Mouse (Mus musculus) lung, embryonic 14.5 days (tissue): ENCODE results near the gene Ndufa13. TPM values are rescaled to one million over a fixed set of nuclear protein-coding genes. Genes with fewer than 3 reads are reported as not detected.

ENCODE experiments used
- ATAC-seq: fragments of 200-750 bp; cut with Nextera tagmentation; 2 replicates; pipeline ENCODE4 v1.8.0; 2017; ENCODE audit warnings: mild to moderate bottlenecking, moderate TSS enrichment, moderate library complexity; ENCODE audit not compliant: insufficient read depth
- DNase-seq: peaks from one replicate; pipeline ENCODE4 v3.0.0-alpha.2; 2015
- H3K27ac ChIP-seq: fragments of 300-500 bp; sonication (generic); 2 replicates; pipeline ENCODE4 v1.5.1; 2014; ENCODE audit warnings: low read depth, mild to moderate bottlenecking, moderate library complexity
- H3K27me3 ChIP-seq: fragments of 300-500 bp; sonication (generic); 2 replicates; pipeline ENCODE4 v1.6.1; 2014; ENCODE audit warnings: low read length, control low read depth; ENCODE audit not compliant: insufficient read depth
- H3K36me3 ChIP-seq: fragments of 300-500 bp; sonication (generic); 2 replicates; pipeline ENCODE4 v1.6.1; 2014; ENCODE audit warnings: control low read depth; ENCODE audit not compliant: insufficient read depth
- H3K4me1 ChIP-seq: fragments of 300-500 bp; sonication (generic); 2 replicates; pipeline ENCODE4 v1.6.1; 2014; ENCODE audit warnings: antibody characterized with exemption, control low read depth; ENCODE audit not compliant: insufficient read depth
- H3K4me2 ChIP-seq: fragments of 300-500 bp; sonication (generic); 2 replicates; pipeline ENCODE4 v1.6.1; 2014; ENCODE audit warnings: mild to moderate bottlenecking
- H3K4me3 ChIP-seq: fragments of 300-500 bp; sonication (generic); 2 replicates; pipeline ENCODE4 v1.5.1; 2014; ENCODE audit warnings: low read depth, low read length
- H3K9ac ChIP-seq: fragments of 300-500 bp; sonication (generic); 2 replicates; pipeline ENCODE4 v1.6.1; 2014
- H3K9me3 ChIP-seq: fragments of 300-500 bp; sonication (generic); 2 replicates; pipeline ENCODE4 v1.6.1; 2016; ENCODE audit warnings: low read depth, low read length, control low read depth
- CTCF ChIP-seq: IDR thresholded peaks from 2 replicates; pipeline ENCODE4 v1.5.1; 2016; ENCODE audit warnings: antibody characterized with exemption, low read depth
- WGBS: fragments of 180-500 bp; shearing (Covaris S2); extraction: QIAGEN DNeasy Blood & Tissue Kit; methylation state at CpG from one replicate; pipeline ENCODE4 v1.1.7; 2014; 5-methylcytosine and 5-hydroxymethylcytosine counted together
- polyA plus RNA-seq: library from polyadenylated mRNA; unstranded; fragments of >200 nt; fragmentation: Nextera tagmentation; extraction: Ambion mirVana; gene quantifications from 2 replicates; pipeline ENCODE4 v1.2.1, GENCODE M21; 2014

The Ndufa13 gene
- polyA plus RNA-seq, 1 experiment from 2014 or later = 163 TPM

DNA sequence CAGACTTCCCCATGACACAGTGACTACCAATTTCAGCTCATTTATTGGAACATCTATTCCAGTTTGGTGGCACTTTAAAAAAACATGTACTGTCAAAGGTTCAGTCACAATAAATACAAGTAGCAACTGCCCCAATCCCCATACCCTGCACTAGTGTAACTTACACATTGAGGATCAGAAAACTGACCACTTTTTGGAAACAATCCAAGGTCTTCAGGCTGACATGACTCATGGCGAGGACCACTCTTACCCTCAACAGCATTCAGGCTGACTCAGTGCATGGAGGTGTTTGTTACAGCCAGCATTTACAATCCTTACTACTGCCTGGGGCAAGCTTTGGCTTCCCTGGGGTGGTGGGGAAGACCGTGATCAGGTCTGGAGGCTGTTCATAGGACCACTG is 4.7 kb upstream of the Ndufa13 start:
- WGBS = 72% methylated on average over 2 of the region's 2 CpGs
- DNase-seq (no peak), ATAC-seq (no peak)
- Histone ChIP-seq H3K27me3 (no peaks in the 10 kb centered on the region), H3K4me3 (no peak overlapping the region), H3K27ac (no peak overlapping the region), H3K9me3 (no peaks in the 10 kb centered on the region), H3K9ac (no peak overlapping the region), H3K36me3 (peaks cover 47% of the 10 kb centered on the region), H3K4me1 (no peaks in the 10 kb centered on the region), H3K4me2 (no peak overlapping the region)
- no peak for TF ChIP-seq CTCF

DNA sequence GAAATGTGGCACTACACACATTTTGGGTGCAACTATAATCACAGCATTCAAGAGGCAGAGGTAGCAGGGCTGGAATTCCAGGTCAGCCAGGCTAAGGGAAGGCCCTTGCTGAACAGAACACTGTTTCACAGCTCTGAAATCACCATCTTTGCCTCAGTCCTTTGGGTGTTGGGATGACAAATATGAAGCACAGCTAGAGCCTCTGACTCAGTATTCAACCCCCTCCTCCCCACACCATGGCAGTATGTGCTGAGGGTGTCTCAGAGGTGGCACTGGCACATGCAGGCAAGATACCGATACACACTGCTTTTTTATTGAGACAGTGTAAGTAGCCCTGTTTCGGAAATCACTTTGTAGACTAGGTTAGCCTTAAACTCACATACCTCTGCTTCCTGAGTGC is 3.9 kb upstream of the Ndufa13 start:
- H3K4me3 ChIP-seq = no peak overlapping the region
- H3K4me2 ChIP-seq = no peak overlapping the region
- H3K27ac ChIP-seq = no peak overlapping the region
- H3K9me3 ChIP-seq = no peaks in the 10 kb centered on the region
- 83% methylated on average over 2 of the region's 2 CpGs for WGBS
- H3K36me3 ChIP-seq = peaks cover 38% of the 10 kb centered on the region
- no peaks in the 10 kb centered on the region for H3K27me3 ChIP-seq
- no peak overlapping the region for H3K9ac ChIP-seq
- no peak for TF ChIP-seq CTCF
- no peaks in the 10 kb centered on the region for H3K4me1 ChIP-seq
- ATAC-seq (no peak), DNase-seq (no peak)

DNA sequence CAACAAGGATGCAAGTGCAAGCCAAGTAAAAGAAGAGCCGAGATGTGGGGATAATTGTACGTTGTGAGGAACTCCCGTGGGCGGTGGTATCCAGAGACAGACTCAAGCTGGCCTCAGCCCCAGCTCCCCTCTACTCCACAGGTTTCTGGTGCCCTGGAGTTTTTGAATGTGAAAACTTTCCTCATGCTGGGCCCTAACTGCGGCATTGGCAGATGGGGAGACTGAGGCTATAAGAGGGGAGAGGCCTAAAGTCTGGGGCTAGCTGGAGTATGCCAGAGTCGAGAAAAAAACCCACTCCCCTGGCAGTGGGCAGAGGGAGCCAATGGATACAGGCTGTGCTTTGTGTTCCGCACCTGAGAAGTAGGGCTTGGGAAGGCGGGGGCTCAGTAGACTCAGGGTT is 1.7 kb upstream of the Ndufa13 start:
- no peaks in the 10 kb centered on the region for H3K9me3 ChIP-seq
- 0 out of 2 replicates have a peak overlapping the region, but pooled peaks have one; percentile 27 for H3K9ac ChIP-seq
- no peaks in the 10 kb centered on the region for H3K27me3 ChIP-seq
- no peak for ATAC-seq
- no peak overlapping the region for H3K27ac ChIP-seq
- TF ChIP-seq CTCF = no peak
- peaks cover 6% of the 10 kb centered on the region for H3K4me1 ChIP-seq
- H3K4me2 ChIP-seq = peak overlapping the region; percentile 94
- H3K36me3 ChIP-seq = peaks cover 17% of the 10 kb centered on the region
- no peak for DNase-seq
- WGBS = 69% methylated on average over 8 of the region's 8 CpGs
- H3K4me3 ChIP-seq = no peak overlapping the region

DNA sequence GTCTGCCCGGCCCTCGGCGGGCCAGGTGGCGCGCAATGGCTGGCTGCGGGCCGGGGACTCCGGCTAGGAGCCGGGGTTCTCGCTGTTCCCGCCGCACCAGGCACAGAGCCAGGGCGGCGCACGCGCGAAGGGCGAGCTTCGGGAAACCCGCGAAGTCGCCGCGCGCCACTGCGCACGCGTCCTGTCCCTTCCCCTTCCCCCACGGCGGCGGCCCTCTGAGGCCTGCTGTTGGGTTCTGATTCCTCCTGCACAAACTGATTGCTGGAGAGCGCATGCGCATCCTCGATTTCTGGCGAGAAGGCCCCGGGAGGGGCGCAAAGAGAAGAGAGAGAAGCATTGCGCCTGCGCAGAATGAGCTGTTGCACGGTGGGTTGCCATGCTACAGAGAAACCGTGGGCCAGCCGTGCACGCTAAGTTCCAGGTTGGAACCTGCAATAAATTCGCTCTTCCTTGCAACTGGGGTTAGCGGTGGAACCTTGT is 745 bp upstream of the Ndufa13 start:
- Histone ChIP-seq H3K4me3 (peak overlapping the region; percentile 72), H3K9me3 (no peaks in the 10 kb centered on the region), H3K4me1 (peaks cover 6% of the 10 kb centered on the region), H3K4me2 (peak overlapping the region; percentile 94), H3K27ac (peak overlapping the region; percentile 92), H3K27me3 (no peaks in the 10 kb centered on the region), H3K9ac (peak overlapping the region; percentile 75), H3K36me3 (peaks cover 14% of the 10 kb centered on the region; the same call in 1 of the 2 replicates)
- under 1% methylated on average over 45 of the region's 45 CpGs for WGBS
- DNase-seq (peak; percentile 100), ATAC-seq (peak; percentile 87)
- no peak for TF ChIP-seq CTCF

DNA sequence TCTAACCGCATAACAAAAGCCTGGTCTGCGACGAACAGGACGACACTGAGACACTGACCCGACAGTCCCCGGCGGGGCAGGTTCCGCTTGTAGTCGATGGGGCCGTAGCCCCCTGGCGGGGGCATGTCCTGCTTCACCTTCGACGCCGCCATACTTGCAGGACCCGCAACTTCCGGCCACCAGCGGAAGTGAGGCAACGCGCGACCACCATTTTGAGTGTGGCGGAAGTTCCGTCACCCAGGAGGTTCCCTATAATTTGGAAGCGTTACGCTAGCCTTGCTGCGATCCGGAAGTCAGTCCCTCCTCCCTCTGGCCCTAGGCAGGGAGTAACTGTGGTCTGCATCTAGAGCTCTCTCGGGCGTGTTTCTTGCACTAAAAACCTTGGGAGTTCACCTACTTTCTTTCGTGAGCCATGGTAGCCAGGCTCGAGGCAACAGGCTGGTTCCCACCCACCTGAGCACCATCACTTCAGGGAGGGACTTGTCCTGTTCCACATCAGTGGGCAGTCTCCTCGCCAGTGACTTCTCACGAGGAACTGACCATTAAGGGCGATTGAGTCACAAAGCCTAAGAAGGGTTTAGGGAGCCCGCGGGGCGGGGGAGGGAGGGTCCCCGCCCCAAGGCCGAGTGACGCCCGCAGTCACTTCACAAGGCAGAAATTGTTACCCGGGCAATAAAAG is 735 bp downstream of the Ndufa13 start:
- H3K36me3 ChIP-seq = peaks cover 16% of the 10 kb centered on the region
- H3K27me3 ChIP-seq = no peaks in the 10 kb centered on the region
- peaks cover 6% of the 10 kb centered on the region for H3K4me1 ChIP-seq
- peak; percentile 81 for TF ChIP-seq CTCF
- ATAC-seq = peak; percentile 76
- no peaks in the 10 kb centered on the region for H3K9me3 ChIP-seq
- H3K27ac ChIP-seq = peak overlapping the region; percentile 92
- DNase-seq = peak; percentile 99
- 1% methylated on average over 41 of the region's 41 CpGs for WGBS
- H3K4me3 ChIP-seq = peak overlapping the region; percentile 72
- H3K4me2 ChIP-seq = peak overlapping the region; percentile 94
- H3K9ac ChIP-seq = peak overlapping the region; percentile 75

DNA sequence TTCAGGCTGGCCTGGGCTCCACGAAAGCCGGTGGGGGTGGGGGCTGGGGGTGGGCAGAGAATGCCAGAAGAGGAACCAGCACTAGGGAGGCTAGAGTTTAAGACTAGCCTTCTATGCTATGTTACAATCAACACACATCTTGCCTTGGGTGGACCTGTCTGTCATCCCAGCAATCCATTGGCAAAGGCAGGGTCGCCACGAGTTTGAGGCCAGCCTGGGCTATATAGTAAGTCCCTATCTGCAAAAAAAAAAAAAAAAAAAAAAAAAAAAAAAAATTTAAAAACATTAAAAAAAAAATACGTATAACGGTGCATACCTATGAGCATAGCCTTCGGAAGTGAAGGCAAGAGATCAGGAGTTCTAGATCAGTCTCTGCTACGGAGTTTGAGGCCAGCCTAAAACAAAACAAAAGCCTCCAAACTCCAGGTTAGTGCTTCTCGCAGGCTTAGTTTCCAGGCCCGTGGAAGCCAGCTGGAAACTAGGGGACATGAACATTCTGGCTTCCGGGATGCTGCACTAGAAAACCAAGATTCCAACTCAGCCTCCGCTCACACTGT is 1.4 kb downstream of the Ndufa13 start:
- 16% methylated on average over 12 of the region's 12 CpGs for WGBS
- Histone ChIP-seq H3K4me3 (peak overlapping the region; percentile 72), H3K36me3 (peaks cover 22% of the 10 kb centered on the region), H3K4me2 (peak overlapping the region; percentile 94), H3K27me3 (no peaks in the 10 kb centered on the region), H3K9ac (peak overlapping the region; percentile 73), H3K9me3 (no peaks in the 10 kb centered on the region), H3K27ac (peak overlapping the region; percentile 92), H3K4me1 (peaks cover 6% of the 10 kb centered on the region)
- no peak for ATAC-seq
- DNase-seq = peak; percentile 19
- no peak for TF ChIP-seq CTCF

DNA sequence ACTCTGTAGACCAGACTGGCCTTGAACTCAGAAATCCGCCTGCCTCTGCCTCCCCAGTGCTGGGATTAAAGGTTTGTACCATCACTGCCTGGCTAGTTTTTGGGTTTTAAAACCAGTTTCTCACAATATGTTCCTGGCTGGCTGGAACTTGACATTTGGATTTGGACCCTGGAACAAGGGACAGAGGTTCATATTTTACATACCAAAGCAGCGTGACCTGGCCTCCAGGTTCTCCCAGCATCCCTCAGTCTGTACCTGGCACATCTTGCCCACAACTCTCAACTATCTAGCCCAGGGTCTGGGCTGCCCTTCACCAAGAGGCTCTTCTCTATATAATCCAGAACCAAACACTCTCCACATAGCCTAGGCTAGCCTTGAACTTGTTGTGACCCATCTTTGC is 2.5 kb downstream of the Ndufa13 start:
- no peak for TF ChIP-seq CTCF
- Histone ChIP-seq H3K4me1 (peaks cover 6% of the 10 kb centered on the region), H3K4me3 (no peak overlapping the region), H3K9ac (no peak overlapping the region), H3K4me2 (no peak overlapping the region), H3K9me3 (no peaks in the 10 kb centered on the region), H3K36me3 (peaks cover 22% of the 10 kb centered on the region), H3K27me3 (no peaks in the 10 kb centered on the region), H3K27ac (no peak overlapping the region)
- WGBS = 91% methylated on average over 2 of the region's 2 CpGs
- ATAC-seq (no peak), DNase-seq (no peak)
